Mouse (Mus musculus) liver, embryonic 12.5 days (tissue): ENCODE measurements around the gene Wwtr1. TPM values are rescaled to one million over a fixed set of nuclear protein-coding genes. Genes with fewer than 3 reads are reported as not detected.

ENCODE experiments used
- ATAC-seq: fragments of 200-750 bp; cut with Nextera tagmentation; 2 replicates; pipeline ENCODE4 v1.8.0; 2017; ENCODE audit warnings: moderate number of reproducible peaks, mild to moderate bottlenecking, moderate library complexity
- H3K27ac ChIP-seq: fragments of 300-500 bp; sonication (generic); 2 replicates; pipeline ENCODE4 v1.5.1; 2016; ENCODE audit warnings: mild to moderate bottlenecking
- H3K27me3 ChIP-seq: fragments of 300-500 bp; sonication (generic); replicated peaks from 2 replicates; pipeline ENCODE4 v1.6.1; 2016; ENCODE audit warnings: mild to moderate bottlenecking, moderate library complexity
- H3K36me3 ChIP-seq: fragments of 300-500 bp; sonication (generic); 2 replicates; pipeline ENCODE4 v1.6.1; 2016; ENCODE audit warnings: mild to moderate bottlenecking, moderate library complexity
- H3K4me1 ChIP-seq: fragments of 300-500 bp; sonication (generic); 2 replicates; pipeline ENCODE4 v1.6.1; 2016
- H3K4me2 ChIP-seq: fragments of 300-500 bp; sonication (generic); 2 replicates; pipeline ENCODE4 v1.6.1; 2016; ENCODE audit warnings: mild to moderate bottlenecking, moderate library complexity
- H3K4me3 ChIP-seq: fragments of 300-500 bp; sonication (generic); 2 replicates; pipeline ENCODE4 v1.5.1; 2016; ENCODE audit warnings: mild to moderate bottlenecking, moderate library complexity
- H3K9ac ChIP-seq: fragments of 300-500 bp; sonication (generic); 2 replicates; pipeline ENCODE4 v1.6.1; 2016; ENCODE audit warnings: mild to moderate bottlenecking, moderate library complexity
- H3K9me3 ChIP-seq: fragments of 300-500 bp; sonication (generic); replicated peaks from 2 replicates; pipeline ENCODE4 v1.6.1; 2016; ENCODE audit warnings: mild to moderate bottlenecking, moderate library complexity
- WGBS: fragments of 180-500 bp; shearing (Covaris S2); methylation state at CpG from one replicate; pipeline ENCODE4 v1.1.7; 2016; ENCODE audit not compliant: insufficient replicate concordance; 5-methylcytosine and 5-hydroxymethylcytosine counted together
- polyA plus RNA-seq: library from polyadenylated mRNA; unstranded; fragments of >200 nt; fragmentation: Nextera tagmentation; extraction: Ambion mirVana; gene quantifications from 2 replicates; pipeline ENCODE4 v1.2.1, GENCODE M21; 2016

Wwtr1 gene
- polyA plus RNA-seq, 1 experiment from 2014 or later = 2.0 TPM

DNA sequence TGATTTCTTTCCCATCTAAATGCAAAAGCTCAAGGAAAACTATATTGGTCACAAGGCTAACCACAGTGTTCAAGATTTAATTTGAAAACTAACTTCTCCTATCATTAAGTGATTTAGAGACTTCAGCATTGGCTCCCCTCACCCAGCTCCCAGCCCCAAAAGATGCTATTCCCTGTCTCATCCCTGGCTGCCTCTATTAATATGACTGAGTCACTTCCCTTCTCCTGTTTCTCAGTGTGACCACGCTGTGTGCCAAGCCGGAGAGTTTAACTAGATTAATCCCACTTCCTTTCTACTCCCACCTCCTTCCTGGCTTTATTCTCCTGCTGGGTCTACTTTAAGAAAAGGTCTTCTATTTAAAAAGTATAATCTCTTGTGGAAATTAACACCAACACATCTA is 71.0 kb downstream of the Wwtr1 start:
- Histone ChIP-seq H3K36me3 (no peaks in the 10 kb centered on the region), H3K27me3 (no peaks in the 10 kb centered on the region), H3K9ac (no peak overlapping the region), H3K4me2 (no peak overlapping the region), H3K9me3 (no peaks in the 10 kb centered on the region), H3K27ac (no peak overlapping the region), H3K4me1 (no peaks in the 10 kb centered on the region), H3K4me3 (no peak overlapping the region)
- ATAC-seq = no peak
- 37% methylated on average over 2 of the region's 2 CpGs for WGBS

DNA sequence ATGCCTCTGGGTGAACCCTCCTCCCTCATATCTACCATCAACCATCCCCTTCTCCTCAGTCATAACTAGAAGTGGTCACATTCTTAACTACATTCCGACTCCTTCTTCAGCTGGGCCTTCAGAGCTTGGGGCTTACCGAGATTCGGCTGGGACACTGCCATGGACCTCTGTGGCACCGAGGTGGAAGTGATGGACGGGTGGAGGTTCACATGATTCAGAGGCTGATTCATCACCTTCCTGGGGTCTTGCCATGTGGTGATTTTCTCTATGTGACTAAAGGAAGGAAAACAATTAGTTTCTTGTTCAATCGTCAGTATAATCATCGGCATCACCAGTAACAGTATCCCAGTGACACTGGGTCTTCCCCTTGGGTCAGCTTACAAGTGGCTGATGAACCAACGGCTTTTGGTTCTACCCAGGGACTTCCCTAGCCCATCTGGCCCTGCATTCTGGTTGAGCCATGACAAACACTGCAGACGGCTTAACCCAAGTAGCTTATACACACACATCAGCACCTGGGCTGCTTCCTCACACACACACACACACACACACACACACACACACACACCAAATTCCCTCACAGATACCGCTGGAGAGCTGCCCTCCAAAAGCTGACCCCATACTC is 74.0 kb downstream of the Wwtr1 start:
- no peaks in the 10 kb centered on the region for H3K9me3 ChIP-seq
- WGBS = 72% methylated on average over 10 of the region's 10 CpGs
- no peak overlapping the region for H3K4me3 ChIP-seq
- no peaks in the 10 kb centered on the region for H3K4me1 ChIP-seq
- no peak for ATAC-seq
- no peaks in the 10 kb centered on the region for H3K36me3 ChIP-seq
- H3K9ac ChIP-seq = no peak overlapping the region
- H3K27ac ChIP-seq = no peak overlapping the region
- no peaks in the 10 kb centered on the region for H3K27me3 ChIP-seq
- no peak overlapping the region for H3K4me2 ChIP-seq

DNA sequence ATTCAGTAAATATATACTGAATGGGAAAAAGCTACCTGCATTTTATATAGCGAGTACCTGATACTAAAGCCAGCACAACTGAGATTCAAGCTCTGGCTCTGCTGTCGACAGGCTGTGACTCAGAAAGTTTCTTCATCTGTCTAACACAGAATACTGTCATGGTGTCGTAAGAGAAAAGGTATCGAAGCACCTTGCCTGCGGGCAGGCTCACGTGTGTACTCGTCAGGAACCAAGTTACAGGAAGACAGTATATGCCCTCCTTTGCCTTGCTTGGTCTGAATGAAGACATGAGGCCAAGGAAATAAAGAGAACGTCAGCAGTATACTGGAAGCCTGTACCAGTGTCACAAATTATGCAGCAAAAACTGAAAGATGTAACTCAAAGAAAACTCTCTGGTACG is 74.9 kb downstream of the Wwtr1 start:
- Histone ChIP-seq H3K9ac (no peak overlapping the region), H3K36me3 (no peaks in the 10 kb centered on the region), H3K4me1 (no peaks in the 10 kb centered on the region), H3K4me2 (no peak overlapping the region), H3K27ac (no peak overlapping the region), H3K4me3 (no peak overlapping the region), H3K27me3 (no peaks in the 10 kb centered on the region), H3K9me3 (no peaks in the 10 kb centered on the region)
- 74% methylated on average over 9 of the region's 9 CpGs for WGBS
- ATAC-seq = no peak

DNA sequence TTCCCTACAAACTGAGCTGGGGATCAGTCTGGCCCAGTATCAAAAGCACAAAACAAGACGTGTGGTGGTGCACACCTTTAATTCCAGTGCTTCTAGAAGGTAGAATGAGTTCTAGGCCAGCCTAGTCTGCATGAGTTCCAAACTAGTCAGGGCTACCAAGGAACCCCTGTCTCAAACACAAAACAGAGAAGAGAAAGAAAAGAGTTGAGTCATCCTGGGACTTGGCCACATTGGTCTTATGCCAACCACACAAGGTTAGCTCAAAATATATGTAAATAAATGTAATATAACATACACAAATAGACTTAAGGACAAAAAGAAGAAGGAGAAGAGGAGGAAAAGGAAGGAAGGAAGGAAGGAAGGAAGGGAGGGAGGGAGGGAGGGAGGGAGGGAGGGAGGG is 77.9 kb downstream of the Wwtr1 start:
- H3K4me1 ChIP-seq = no peaks in the 10 kb centered on the region
- H3K9ac ChIP-seq = no peak overlapping the region
- ATAC-seq = no peak
- H3K27me3 ChIP-seq = no peaks in the 10 kb centered on the region
- no peaks in the 10 kb centered on the region for H3K36me3 ChIP-seq
- 52% methylated on average over 1 of the region's 1 CpGs for WGBS
- no peak overlapping the region for H3K4me2 ChIP-seq
- H3K27ac ChIP-seq = no peak overlapping the region
- H3K4me3 ChIP-seq = no peak overlapping the region
- no peaks in the 10 kb centered on the region for H3K9me3 ChIP-seq

DNA sequence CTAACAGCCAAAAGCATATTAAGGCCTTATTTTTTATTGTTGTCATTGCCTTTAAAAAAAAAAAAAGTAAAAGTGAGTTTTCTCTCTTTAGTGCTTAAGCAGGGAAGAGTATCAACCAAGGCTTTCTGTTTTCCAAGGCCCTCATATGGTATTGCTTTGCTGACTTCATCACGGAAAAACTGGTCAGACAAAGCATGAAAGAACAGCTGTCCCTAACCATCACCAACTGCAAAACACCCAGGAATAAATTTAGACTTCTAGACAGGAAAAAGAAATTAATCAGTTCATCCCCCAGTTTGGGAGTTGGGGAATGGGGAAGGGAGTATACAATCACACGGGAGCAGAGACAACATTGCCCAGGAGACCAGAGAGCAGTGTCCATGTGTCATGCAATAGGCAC is 79.3 kb downstream of the Wwtr1 start:
- no peak overlapping the region for H3K9ac ChIP-seq
- H3K27me3 ChIP-seq = no peaks in the 10 kb centered on the region
- H3K4me3 ChIP-seq = no peak overlapping the region
- 51% methylated on average over 2 of the region's 2 CpGs for WGBS
- no peak overlapping the region for H3K27ac ChIP-seq
- no peak for ATAC-seq
- no peaks in the 10 kb centered on the region for H3K9me3 ChIP-seq
- no peaks in the 10 kb centered on the region for H3K4me1 ChIP-seq
- no peaks in the 10 kb centered on the region for H3K36me3 ChIP-seq
- H3K4me2 ChIP-seq = no peak overlapping the region

DNA sequence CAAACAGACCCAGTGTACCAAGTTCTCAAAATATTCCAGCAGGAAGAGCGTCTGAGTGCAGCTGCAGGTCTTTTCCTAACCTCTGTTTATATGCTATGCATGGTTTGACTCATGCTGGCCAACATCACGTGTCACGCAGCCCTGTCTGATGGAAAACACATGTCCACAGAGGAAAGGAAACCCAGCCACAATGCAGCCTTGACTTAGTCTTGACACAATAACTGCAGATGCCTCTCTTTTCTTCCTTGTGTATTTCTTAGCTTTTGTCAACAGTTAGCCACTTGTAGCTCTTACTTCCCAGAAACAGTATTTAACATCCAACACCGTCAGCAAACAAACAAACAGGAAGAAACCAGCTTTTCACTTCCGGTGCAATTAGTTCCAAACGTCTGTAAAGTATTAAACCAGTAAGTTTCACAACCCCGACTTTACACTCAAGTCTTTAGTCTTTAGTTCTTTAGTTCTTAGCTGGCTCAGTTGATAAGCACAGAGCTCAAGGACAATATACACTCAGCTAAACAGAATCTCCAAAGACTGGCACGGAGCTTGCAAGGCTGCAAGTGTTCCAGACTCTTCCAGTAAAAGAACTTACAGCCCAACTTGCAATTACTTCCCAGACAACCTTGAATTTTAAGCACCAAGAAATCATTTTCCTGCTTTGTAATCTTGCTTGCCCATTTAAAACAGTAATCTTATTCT is 88.1 kb downstream of the Wwtr1 start:
- Histone ChIP-seq H3K9me3 (no peaks in the 10 kb centered on the region), H3K4me1 (no peaks in the 10 kb centered on the region), H3K27ac (no peak overlapping the region), H3K36me3 (no peaks in the 10 kb centered on the region), H3K4me3 (no peak overlapping the region), H3K9ac (no peak overlapping the region), H3K27me3 (no peaks in the 10 kb centered on the region), H3K4me2 (no peak overlapping the region)
- ATAC-seq = no peak
- 58% methylated on average over 8 of the region's 8 CpGs for WGBS

DNA sequence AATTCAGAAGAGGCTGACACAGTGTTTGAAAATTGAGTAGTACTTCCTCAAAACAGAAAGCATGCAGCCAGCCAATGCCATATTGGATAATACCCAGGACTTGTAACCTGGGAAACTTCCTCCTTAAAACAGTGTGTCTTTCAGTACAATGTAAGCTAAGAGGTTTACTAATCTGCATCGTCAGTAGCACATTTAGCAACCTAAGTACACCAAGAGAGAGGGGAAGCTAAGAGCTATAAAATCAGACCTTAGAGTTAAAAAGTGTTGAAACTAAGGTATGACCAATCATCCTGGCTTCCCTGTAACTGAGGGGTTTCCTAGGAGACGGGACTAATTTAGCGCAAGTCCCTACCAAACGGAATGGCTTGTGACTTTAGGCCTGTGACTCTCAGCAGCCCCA is 89.6 kb downstream of the Wwtr1 start:
- no peak for ATAC-seq
- 72% methylated on average over 4 of the region's 4 CpGs for WGBS
- no peaks in the 10 kb centered on the region for H3K27me3 ChIP-seq

DNA sequence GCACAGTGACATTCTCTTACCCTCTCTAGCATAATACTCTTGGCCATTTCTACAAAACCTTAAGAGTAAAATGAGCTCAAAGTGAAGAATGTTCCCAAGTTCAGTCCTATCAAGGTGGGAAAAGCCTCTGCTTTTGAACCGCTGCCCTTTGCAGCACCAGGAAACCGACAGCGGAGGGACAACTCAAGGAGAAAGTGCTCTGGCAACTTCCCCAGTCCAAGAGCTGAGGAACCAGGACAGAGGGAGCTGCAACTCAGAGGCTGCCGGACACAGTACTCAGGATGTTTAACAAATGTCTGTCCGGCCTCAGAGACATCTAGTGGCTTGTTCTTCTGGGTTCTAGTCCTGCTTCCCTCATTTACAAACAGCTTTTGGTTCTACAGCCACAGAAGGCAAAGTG is 93.7 kb downstream of the Wwtr1 start:
- Histone ChIP-seq H3K4me2 (no peak overlapping the region), H3K27me3 (no peaks in the 10 kb centered on the region), H3K9me3 (no peaks in the 10 kb centered on the region), H3K9ac (no peak overlapping the region), H3K27ac (no peak overlapping the region), H3K4me1 (no peaks in the 10 kb centered on the region), H3K36me3 (no peaks in the 10 kb centered on the region), H3K4me3 (no peak overlapping the region)
- 72% methylated on average over 5 of the region's 5 CpGs for WGBS
- no peak for ATAC-seq

More for the DNA sequence above, 89.6 kb downstream of the Wwtr1 start:
- no peaks in the 10 kb centered on the region for H3K9me3 ChIP-seq
- no peak overlapping the region for H3K4me3 ChIP-seq
- H3K4me1 ChIP-seq = no peaks in the 10 kb centered on the region
- H3K4me2 ChIP-seq = no peak overlapping the region
- no peaks in the 10 kb centered on the region for H3K36me3 ChIP-seq
- H3K9ac ChIP-seq = no peak overlapping the region
- no peak overlapping the region for H3K27ac ChIP-seq

DNA sequence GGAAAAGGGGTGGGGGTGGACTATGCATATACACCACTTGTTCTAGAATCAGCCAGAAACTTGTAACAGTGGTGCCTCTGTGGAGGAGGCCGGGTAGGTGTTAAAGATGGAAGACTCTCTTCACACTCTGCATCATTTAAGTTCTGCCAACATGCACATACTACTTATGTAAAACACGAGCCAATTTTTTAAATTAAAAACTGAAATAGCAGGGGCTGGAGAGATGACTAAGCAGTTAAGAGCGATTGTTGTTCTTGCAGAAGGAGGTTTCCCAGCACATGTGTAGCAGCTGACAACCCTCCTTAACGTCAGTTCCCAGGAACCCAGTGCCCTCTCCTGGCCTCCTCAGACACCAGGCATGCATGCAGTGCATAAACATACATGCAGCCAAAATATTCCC is 95.1 kb downstream of the Wwtr1 start:
- no peak overlapping the region for H3K4me3 ChIP-seq
- H3K9ac ChIP-seq = no peak overlapping the region
- no peaks in the 10 kb centered on the region for H3K9me3 ChIP-seq
- H3K27me3 ChIP-seq = no peaks in the 10 kb centered on the region
- ATAC-seq = no peak
- H3K4me1 ChIP-seq = no peaks in the 10 kb centered on the region
- no peak overlapping the region for H3K27ac ChIP-seq
- WGBS = 58% methylated on average over 4 of the region's 4 CpGs
- H3K36me3 ChIP-seq = no peaks in the 10 kb centered on the region
- H3K4me2 ChIP-seq = no peak overlapping the region

DNA sequence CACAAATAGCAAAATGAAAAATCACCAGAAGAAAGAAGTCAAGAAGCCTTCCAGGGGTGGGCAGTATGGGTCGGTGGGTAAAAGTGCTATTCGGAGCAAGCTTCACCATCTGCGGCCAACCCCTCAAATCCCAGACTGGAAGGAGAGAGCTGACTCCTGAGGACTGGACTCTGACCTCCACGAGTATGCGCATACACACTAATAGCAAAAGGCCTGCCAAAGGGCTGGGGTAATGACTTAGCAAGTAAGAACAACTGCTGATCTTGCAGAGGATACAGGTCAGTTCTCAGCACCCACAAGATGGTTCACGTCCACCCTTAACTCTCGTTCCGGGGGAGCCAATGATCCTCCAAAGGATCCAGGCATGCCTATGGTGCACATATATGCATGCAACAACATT is 101.3 kb downstream of the Wwtr1 start:
- no peak overlapping the region for H3K9ac ChIP-seq
- no peaks in the 10 kb centered on the region for H3K9me3 ChIP-seq
- no peak overlapping the region for H3K27ac ChIP-seq
- no peak overlapping the region for H3K4me2 ChIP-seq
- H3K36me3 ChIP-seq = no peaks in the 10 kb centered on the region
- no peaks in the 10 kb centered on the region for H3K27me3 ChIP-seq
- H3K4me1 ChIP-seq = 0 out of 2 replicates have a peak, but pooled peaks cover 4% of the 10 kb centered on the region
- H3K4me3 ChIP-seq = no peak overlapping the region
- ATAC-seq = no peak
- WGBS = 86% methylated on average over 8 of the region's 8 CpGs

DNA sequence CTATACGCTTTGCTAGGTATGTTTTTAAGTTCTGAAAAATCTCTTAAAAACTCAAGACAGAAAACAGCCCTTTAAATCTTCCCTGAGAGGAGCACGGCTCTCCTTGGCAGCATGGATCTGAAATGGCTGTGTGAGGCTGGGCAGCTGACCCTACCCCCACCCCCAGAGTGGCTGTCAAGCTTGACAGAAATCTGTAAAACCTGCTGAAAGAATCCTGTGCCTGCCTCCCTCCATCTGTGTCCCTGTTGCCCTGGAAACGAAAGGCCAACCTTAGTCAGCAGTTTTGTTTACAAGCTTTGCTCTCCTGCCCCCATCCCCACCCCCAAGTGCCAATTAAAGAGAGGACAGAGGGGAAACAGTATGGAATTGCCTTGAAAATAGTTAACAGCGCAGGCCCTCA is 103.3 kb downstream of the Wwtr1 start:
- Histone ChIP-seq H3K27ac (no peak overlapping the region), H3K9me3 (no peaks in the 10 kb centered on the region), H3K36me3 (no peaks in the 10 kb centered on the region), H3K4me2 (no peak overlapping the region), H3K27me3 (no peaks in the 10 kb centered on the region), H3K4me1 (0 out of 2 replicates have a peak, but pooled peaks cover 4% of the 10 kb centered on the region), H3K4me3 (no peak overlapping the region), H3K9ac (no peak overlapping the region)
- ATAC-seq = no peak
- 60% methylated on average over 4 of the region's 4 CpGs for WGBS

DNA sequence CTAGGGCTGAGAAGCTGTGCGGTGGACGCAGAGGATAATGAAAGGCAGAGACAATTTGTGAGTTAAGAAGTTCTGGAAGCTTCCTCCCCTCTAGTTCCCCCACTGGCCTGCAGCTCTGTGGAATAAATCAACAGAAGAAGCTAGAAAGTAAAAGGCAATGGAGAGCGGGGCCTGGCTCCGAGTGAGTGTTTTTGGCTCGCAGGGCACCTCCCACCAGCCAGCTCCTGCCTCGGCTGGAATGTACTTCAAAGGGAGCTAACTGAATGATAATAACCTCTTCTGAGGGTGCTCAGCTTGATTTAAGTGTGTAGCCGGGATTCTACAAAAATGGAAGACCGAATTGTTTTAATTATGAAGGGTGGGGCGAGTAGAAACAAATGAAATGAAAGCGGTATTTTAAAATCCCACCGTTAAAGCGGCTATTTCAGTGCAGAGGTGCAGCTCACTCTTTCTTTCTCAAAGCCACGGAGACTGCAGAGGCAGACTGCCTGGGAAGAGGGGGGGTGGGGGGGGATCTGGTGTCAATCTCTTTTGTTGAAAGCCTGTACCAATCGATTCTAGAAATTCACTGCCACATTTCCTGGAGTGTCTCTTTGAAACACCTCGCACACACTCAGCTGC is 104.6 kb downstream of the Wwtr1 start:
- Histone ChIP-seq H3K4me3 (no peak overlapping the region), H3K4me2 (peak overlapping the region; percentile 9)

More for the DNA sequence above, 104.6 kb downstream of the Wwtr1 start:
- WGBS = 33% methylated on average over 15 of the region's 15 CpGs
- Histone ChIP-seq H3K27me3 (no peaks in the 10 kb centered on the region), H3K27ac (no peak overlapping the region), H3K9me3 (no peaks in the 10 kb centered on the region), H3K36me3 (no peaks in the 10 kb centered on the region), H3K4me1 (0 out of 2 replicates have a peak, but pooled peaks cover 4% of the 10 kb centered on the region), H3K9ac (no peak overlapping the region)
- no peak for ATAC-seq
